Mouse (Mus musculus) CH12.LX (cell line): ENCODE results near the gene Fxr2. TPM values are rescaled to one million over a fixed set of nuclear protein-coding genes. Genes with fewer than 3 reads are reported as not detected.

Experiments
- DNase-seq: peaks from one replicate; pipeline ENCODE4 v3.0.0-alpha.2; 2013; ENCODE audit errors: extremely low read depth
- H3K27ac ChIP-seq: 2 replicates; pipeline ENCODE4 v1.5.1; 2012; ENCODE audit warnings: low read depth, mild to moderate bottlenecking, control low read depth, moderate library complexity; ENCODE audit not compliant: insufficient read depth
- H3K27me3 ChIP-seq: replicated peaks from 2 replicates; pipeline ENCODE3; 2012; ENCODE audit warnings: inconsistent platforms
- H3K36me3 ChIP-seq, 2 experiments: replicated peaks in 1 of 2; 2 replicates each; pipeline versions ENCODE3 to v1.6.1; 2012; ENCODE audit warnings: inconsistent platforms in 1 of 2, low read length in 1 of 2, mild to moderate bottlenecking in 1 of 2, mixed read lengths in 1 of 2, moderate library complexity in 1 of 2; ENCODE audit not compliant: control insufficient read depth in 1 of 2, insufficient read depth in 1 of 2
- H3K4me1 ChIP-seq, 2 experiments: 2 replicates each; pipeline ENCODE4 v1.6.1; 2012; ENCODE audit warnings: inconsistent platforms in 1 of 2, moderate library complexity in 1 of 2; ENCODE audit not compliant: insufficient read depth in 2 of 2, control insufficient read depth in 1 of 2
- H3K4me2 ChIP-seq: 2 replicates; pipeline ENCODE4 v1.6.1; 2012; ENCODE audit warnings: low read depth, mild to moderate bottlenecking, control low read depth; ENCODE audit not compliant: poor library complexity, insufficient read depth, severe bottlenecking
- H3K4me3 ChIP-seq, 3 experiments: fragments of 150-350 bp in 1 of 3; sonication (generic) in 1 of 3; replicated peaks in 1 of 3; 2 replicates each; pipeline versions ENCODE3 to v1.5.1; 2011 to 2012; ENCODE audit warnings: low read depth in 2 of 3, low read length in 2 of 3, mild to moderate bottlenecking in 2 of 3, moderate library complexity in 2 of 3, control low read depth in 1 of 3, improper control_type of control experiment in 1 of 3, inconsistent platforms in 1 of 3, mixed read lengths in 1 of 3; ENCODE audit not compliant: poor library complexity in 1 of 3
- H3K79me2 ChIP-seq: replicated peaks from 2 replicates; pipeline ENCODE4 v1.6.1; 2012; ENCODE audit warnings: mild to moderate bottlenecking, moderate library complexity; ENCODE audit not compliant: control insufficient read depth, poor library complexity, insufficient read depth, severe bottlenecking; ENCODE audit errors: extremely low read depth
- H3K9ac ChIP-seq: 2 replicates; pipeline ENCODE4 v1.6.1; 2012; ENCODE audit warnings: low read depth, mild to moderate bottlenecking, control low read depth, moderate library complexity; ENCODE audit not compliant: insufficient read depth
- H3K9me3 ChIP-seq: replicated peaks from 2 replicates; pipeline ENCODE3; 2012; ENCODE audit warnings: low read length, inconsistent platforms, mixed read lengths
- BHLHE40 ChIP-seq: IDR thresholded peaks from 2 replicates; pipeline ENCODE4 v1.6.1; 2011; ENCODE audit warnings: mild to moderate bottlenecking, low read depth, low read length, improper control_type of control experiment
- CHD1 ChIP-seq: IDR thresholded peaks from 2 replicates; pipeline ENCODE4 v1.6.1; 2012; ENCODE audit warnings: low read depth, low read length, improper control_type of control experiment, inconsistent platforms
- E2F4 ChIP-seq: IDR thresholded peaks from 2 replicates; pipeline ENCODE4 v1.6.1; 2011; ENCODE audit warnings: low read depth, low read length, improper control_type of control experiment; ENCODE audit not compliant: insufficient replicate concordance
- GABPA ChIP-seq: IDR thresholded peaks from 2 replicates; pipeline ENCODE4 v1.6.1; 2012; ENCODE audit warnings: low read depth, low read length, improper control_type of control experiment, inconsistent platforms; ENCODE audit not compliant: insufficient replicate concordance
- HCFC1 ChIP-seq: IDR thresholded peaks from 2 replicates; pipeline ENCODE4 v1.6.1; 2012; ENCODE audit warnings: low read depth, mild to moderate bottlenecking, inconsistent platforms, low read length, improper control_type of control experiment
- JUN ChIP-seq: IDR thresholded peaks from 2 replicates; pipeline ENCODE4 v1.6.1; 2011; ENCODE audit warnings: low read depth, mild to moderate bottlenecking, low read length, improper control_type of control experiment, moderate library complexity; ENCODE audit not compliant: insufficient read depth
- JUND ChIP-seq: conservative IDR thresholded peaks from 2 replicates; pipeline ENCODE4 v1.6.1; 2011; ENCODE audit warnings: low read depth, low read length, improper control_type of control experiment
- KAT2A ChIP-seq: IDR thresholded peaks from 2 replicates; pipeline ENCODE4 v1.6.1; 2012; ENCODE audit warnings: low read length, improper control_type of control experiment, inconsistent platforms; ENCODE audit not compliant: insufficient replicate concordance
- MAX ChIP-seq: IDR thresholded peaks from 2 replicates; pipeline ENCODE4 v1.6.1; 2011; ENCODE audit warnings: low read length, improper control_type of control experiment
- NELFE ChIP-seq: IDR thresholded peaks from 2 replicates; pipeline ENCODE4 v1.6.1; 2011; ENCODE audit warnings: low read depth, low read length, improper control_type of control experiment
- NRF1 ChIP-seq: IDR thresholded peaks from 2 replicates; pipeline ENCODE4 v1.6.1; 2014; ENCODE audit warnings: low read depth, mild to moderate bottlenecking, inconsistent platforms, low read length, improper control_type of control experiment, moderate library complexity
- POLR2A ChIP-seq: IDR thresholded peaks from 2 replicates; pipeline ENCODE4 v1.6.1; 2011; ENCODE audit warnings: low read depth, mild to moderate bottlenecking, improper control_type of control experiment, low read length
- RAD21 ChIP-seq: IDR thresholded peaks from 2 replicates; pipeline ENCODE4 v1.6.1; 2011; ENCODE audit warnings: low read depth, mild to moderate bottlenecking, low read length, improper control_type of control experiment, moderate library complexity
- SMC3 ChIP-seq: IDR thresholded peaks from 2 replicates; pipeline ENCODE4 v1.6.1; 2011; ENCODE audit warnings: low read depth, low read length, improper control_type of control experiment
- UBTF ChIP-seq: IDR thresholded peaks from 2 replicates; pipeline ENCODE4 v1.6.1; 2012; ENCODE audit warnings: low read depth, mild to moderate bottlenecking, inconsistent platforms, low read length, improper control_type of control experiment, moderate library complexity
- USF2 ChIP-seq: conservative IDR thresholded peaks from 2 replicates; pipeline ENCODE4 v1.6.1; 2011; ENCODE audit warnings: low read depth, low read length, improper control_type of control experiment
- ZKSCAN1 ChIP-seq: IDR thresholded peaks from 2 replicates; pipeline ENCODE4 v1.6.1; 2012; ENCODE audit warnings: low read depth, inconsistent platforms, low read length, improper control_type of control experiment, borderline replicate concordance
- ZNF384 ChIP-seq: IDR thresholded peaks from 2 replicates; pipeline ENCODE4 v1.6.1; 2012; ENCODE audit warnings: low read depth, low read length, improper control_type of control experiment, inconsistent platforms
- dilution Hi-C: fragments of 300-500 bp; cut with MboI; formaldehyde crosslinking; loops from 2 replicates; pipeline ENCODE4 v1.14.3; 2020; ENCODE audit warnings: low sequenced_read_pairs; ENCODE audit not compliant: extremely low pct_unique_long_range_greater_than_20kb, extremely low pct_ligation_motif_present
- in situ Hi-C: fragments of 300-500 bp; cut with MboI; formaldehyde crosslinking; loops from 3 replicates; pipeline ENCODE4 v1.14.3; 2019; ENCODE audit warnings: low sequenced_read_pairs, low pct_ligation_motif_present, low pct_unique_long_range_greater_than_20kb, mixed read lengths
- polyA plus RNA-seq: library from polyadenylated mRNA; unstranded; fragments of >175 nt; gene quantifications from 2 replicates; pipeline ENCODE4 v1.2.1, GENCODE M21; 2012; ENCODE audit warnings: low read depth; ENCODE audit not compliant: insufficient read length
- total RNA-seq, 2 experiments: library from RNA; depleted of rRNA; stranded (reverse); fragments of 300-350 nt in 1 of 2; fragments of >200 nt in 1 of 2; gene quantifications; 2 replicates each; pipeline ENCODE4 v1.2.3; 2012 to 2014

Gene Fxr2
- total and polyA plus RNA-seq, 3 experiments: 83.3 to 96.4 (median 90.5) TPM

- H3K27ac ChIP-seq: peak overlapping the region; percentile 95
Measured at GRCm38 (mm10) chr11:69663795-69664194, 31.0 kb downstream of the Fxr2 start.

GRCm38 (mm10) chr11:69664841-69665240 lies 32.1 kb downstream of the Fxr2 start:
- H3K4me3 ChIP-seq: peak overlapping the region; percentile 0 to 70 (median 66)
- H3K36me3 ChIP-seq: peaks cover 38 to 55% of the 10 kb centered on the region in 2 experiments
- dilution Hi-C loops: no loop called here
- H3K79me2 ChIP-seq: peaks cover 49% of the 10 kb centered on the region
- H3K9me3 ChIP-seq: no peaks in the 10 kb centered on the region
- H3K9ac ChIP-seq: peak overlapping the region; percentile 4; the same call in 1 of the 2 replicates
- H3K4me1 ChIP-seq: peaks cover 24 to 76% of the 10 kb centered on the region in 2 experiments
- H3K27me3 ChIP-seq: no peaks in the 10 kb centered on the region
- peak; percentile 40; the same call in 1 of the 2 replicates for TF ChIP-seq BHLHE40
- no peak for TF ChIP-seq ZKSCAN1
- TF ChIP-seq, all 38 proteins: peak for 1
- Histone ChIP-seq H3K27ac (peak overlapping the region; percentile 95), H3K4me2 (peak overlapping the region; percentile 65; the same call in 1 of the 2 replicates)
- in situ Hi-C loops: no loop called here
- no peak for DNase-seq

More at GRCm38 (mm10) chr11:69663795-69664194, 31.0 kb downstream of the Fxr2 start:
- Histone ChIP-seq H3K4me3 (peak overlapping the region; percentile 66 to 70 (median 70)), H3K27me3 (no peaks in the 10 kb centered on the region), H3K4me2 (peak overlapping the region; percentile 65), H3K9ac (peak overlapping the region; percentile 97), H3K4me1 (peaks cover 20 to 71% of the 10 kb centered on the region in 2 experiments), H3K9me3 (no peaks in the 10 kb centered on the region), H3K79me2 (peaks cover 40% of the 10 kb centered on the region), H3K36me3 (peaks cover 32 to 50% of the 10 kb centered on the region in 2 experiments)
- peak; percentile 61 for DNase-seq
- TF ChIP-seq MAX (no peak), E2F4 (no peak), NELFE (no peak), JUN (no peak), NRF1 (0 out of 2 replicates have a peak, but pooled peaks have one; percentile 13), RAD21 (no peak), KAT2A (no peak), ZNF384 (no peak), HCFC1 (0 out of 2 replicates have a peak, but pooled peaks have one; percentile 10), SMC3 (no peak), POLR2A (no peak), JUND (no peak), GABPA (no peak), USF2 (no peak), CHD1 (no peak), UBTF (0 out of 2 replicates have a peak, but pooled peaks have one; percentile 14), ZKSCAN1 (no peak)
- in situ Hi-C loops (no loop called here), dilution Hi-C loops (no loop called here)
